Mouse (Mus musculus) heart, postnatal 0 days (tissue): ENCODE results near the gene Hdac4. TPM values are rescaled to one million over a fixed set of nuclear protein-coding genes. Genes with fewer than 3 reads are reported as not detected.

ENCODE experiments used
- ATAC-seq: fragments of 200-750 bp; cut with Nextera tagmentation; 2 replicates; pipeline ENCODE4 v1.8.0; 2017; ENCODE audit warnings: low read depth, moderate number of reproducible peaks, moderate library complexity; ENCODE audit not compliant: insufficient read depth
- DNase-seq: peaks from one replicate; pipeline ENCODE4 v3.0.0-alpha.2; 2016; ENCODE audit warnings: low spot score
- H3K27ac ChIP-seq: fragments of 300-500 bp; sonication (generic); 2 replicates; pipeline ENCODE4 v1.5.1; 2014; ENCODE audit warnings: low read depth, mild to moderate bottlenecking
- H3K27me3 ChIP-seq: fragments of 300-500 bp; sonication (generic); 2 replicates; pipeline ENCODE4 v1.6.1; 2014; ENCODE audit warnings: low read length, mixed read lengths; ENCODE audit not compliant: control insufficient read depth, insufficient read depth
- H3K36me3 ChIP-seq: fragments of 300-500 bp; sonication (generic); replicated peaks from 2 replicates; pipeline ENCODE4 v1.6.1; 2014; ENCODE audit warnings: low read length, mixed read lengths; ENCODE audit not compliant: control insufficient read depth, insufficient read depth
- H3K4me1 ChIP-seq: fragments of 300-500 bp; sonication (generic); 2 replicates; pipeline ENCODE4 v1.6.1; 2014; ENCODE audit warnings: antibody characterized with exemption; ENCODE audit not compliant: control insufficient read depth, insufficient read depth
- H3K4me2 ChIP-seq: fragments of 300-500 bp; sonication (generic); 2 replicates; pipeline ENCODE4 v1.6.1; 2014; ENCODE audit warnings: low read depth, mild to moderate bottlenecking, low read length, moderate library complexity
- H3K4me3 ChIP-seq: fragments of 300-500 bp; sonication (generic); 2 replicates; pipeline ENCODE4 v1.5.1; 2014; ENCODE audit warnings: low read depth, low read length
- H3K9ac ChIP-seq: fragments of 300-500 bp; sonication (generic); replicated peaks from 2 replicates; pipeline ENCODE4 v1.6.1; 2014; ENCODE audit warnings: low read depth, low read length, mixed read lengths
- H3K9me3 ChIP-seq: fragments of 300-500 bp; sonication (generic); replicated peaks from 2 replicates; pipeline ENCODE4 v1.6.1; 2016; ENCODE audit warnings: low read length; ENCODE audit not compliant: control insufficient read depth
- CTCF ChIP-seq: IDR thresholded peaks from 2 replicates; pipeline ENCODE4 v1.5.1; 2016; ENCODE audit warnings: antibody characterized with exemption, control low read depth, low read depth
- EP300 ChIP-seq: IDR thresholded peaks from 2 replicates; pipeline ENCODE4 v1.6.1; 2016; ENCODE audit warnings: antibody characterized with exemption, low read depth
- WGBS: fragments of 180-500 bp; shearing (Covaris S2); extraction: QIAGEN DNeasy Blood & Tissue Kit; methylation state at CpG from one replicate; pipeline ENCODE4 v1.1.7; 2014; 5-methylcytosine and 5-hydroxymethylcytosine counted together
- polyA plus RNA-seq: library from polyadenylated mRNA; unstranded; fragments of >200 nt; fragmentation: Nextera tagmentation; extraction: Ambion mirVana; gene quantifications from 2 replicates; pipeline ENCODE4 v1.2.1, GENCODE M21; 2015
- total RNA-seq: library from RNA; depleted of rRNA; stranded (reverse); fragments of >200 nt; gene quantifications from 2 replicates; pipeline ENCODE4 v1.2.3, GENCODE M21; 2014; ENCODE audit warnings: low replicate concordance

Hdac4 gene
- total and polyA plus RNA-seq, 2 experiments from 2014 or later, result 6.8 to 13.0 TPM

DNA sequence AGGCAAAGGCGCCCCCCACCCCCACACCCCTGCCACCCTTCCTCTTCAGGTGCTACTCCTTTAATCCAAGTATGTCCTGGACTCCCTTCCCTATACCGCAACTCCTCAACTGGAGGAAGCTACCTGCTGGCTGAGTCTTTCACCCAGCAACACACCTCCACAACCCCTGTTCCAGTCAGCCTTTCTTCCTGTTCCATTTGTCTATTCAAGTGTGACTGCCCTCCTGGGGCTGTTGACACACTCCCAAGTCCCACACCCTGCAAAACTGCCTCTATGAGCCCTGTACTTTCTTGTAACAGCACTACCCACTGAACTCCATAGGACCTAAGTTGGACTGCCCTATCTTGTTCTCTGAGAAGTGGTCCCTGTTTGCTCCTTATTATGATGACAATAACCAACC lies 195.3 kb downstream of the Hdac4 start:
- TF ChIP-seq EP300 (no peak), CTCF (no peak)
- no peak overlapping the region for H3K4me2 ChIP-seq
- H3K4me3 ChIP-seq, result no peak overlapping the region
- peaks cover 38% of the 10 kb centered on the region for H3K36me3 ChIP-seq
- no peak overlapping the region for H3K9ac ChIP-seq
- no peaks in the 10 kb centered on the region for H3K4me1 ChIP-seq
- no peaks in the 10 kb centered on the region for H3K27me3 ChIP-seq
- H3K9me3 ChIP-seq, result no peaks in the 10 kb centered on the region
- H3K27ac ChIP-seq, result no peak overlapping the region
- no peak for ATAC-seq
- WGBS, result 94% methylated on average over 2 of the region's 2 CpGs
- DNase-seq, result no peak

DNA sequence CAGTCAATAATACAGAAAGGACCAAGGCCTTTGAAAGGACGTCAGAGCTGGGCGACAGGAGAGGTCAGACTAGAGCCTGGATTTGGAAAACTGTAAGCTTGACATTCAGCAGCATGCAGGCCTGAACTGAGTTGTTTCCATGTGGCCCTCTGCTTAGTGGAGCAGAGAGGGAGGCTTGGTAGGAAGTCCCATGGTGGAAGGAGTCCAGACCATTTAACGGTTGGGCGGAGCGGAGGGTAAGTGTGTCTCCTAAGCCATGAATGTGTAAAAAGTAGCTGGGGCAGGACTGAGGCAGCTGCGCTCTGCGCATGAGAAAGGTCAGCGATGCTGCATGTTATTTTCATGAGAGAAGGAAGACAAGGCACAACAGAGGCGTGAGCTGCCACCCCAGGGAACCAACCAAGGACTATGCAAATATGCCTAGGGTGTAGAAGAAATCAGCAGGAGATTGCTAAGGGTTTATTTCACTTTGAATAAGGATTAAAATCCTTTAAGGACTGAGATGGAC lies 201.8 kb downstream of the Hdac4 start:
- no peak overlapping the region for H3K4me3 ChIP-seq
- H3K27ac ChIP-seq, result no peak overlapping the region
- ATAC-seq (no peak), DNase-seq (no peak)
- H3K4me1 ChIP-seq, result no peaks in the 10 kb centered on the region
- no peak overlapping the region for H3K9ac ChIP-seq
- no peak overlapping the region for H3K4me2 ChIP-seq
- TF ChIP-seq EP300, result no peak
- TF ChIP-seq CTCF, result no peak
- H3K36me3 ChIP-seq, result peaks cover 67% of the 10 kb centered on the region
- WGBS, result 86% methylated on average over 9 of the region's 9 CpGs
- no peaks in the 10 kb centered on the region for H3K9me3 ChIP-seq
- H3K27me3 ChIP-seq, result no peaks in the 10 kb centered on the region

DNA sequence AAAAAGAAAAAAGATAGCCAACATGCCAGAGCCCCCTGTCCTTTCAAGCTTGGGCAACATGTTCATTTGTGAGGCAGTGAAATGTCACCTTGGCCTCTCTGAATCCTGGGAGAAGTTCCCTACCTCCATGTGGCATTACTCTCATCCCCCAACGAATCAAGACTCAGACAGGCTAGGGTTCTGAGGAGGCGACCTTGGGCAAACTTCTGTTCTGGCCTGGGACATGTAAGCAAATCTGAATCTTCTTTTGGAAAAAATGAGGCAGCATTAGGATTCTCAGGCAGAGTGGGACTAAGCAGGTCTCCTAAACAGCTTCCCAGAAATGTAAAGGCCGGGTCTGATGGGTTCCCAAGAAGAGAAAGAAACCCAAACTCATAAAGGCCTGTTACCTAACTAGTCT lies 202.8 kb downstream of the Hdac4 start:
- Histone ChIP-seq H3K4me1 (no peaks in the 10 kb centered on the region), H3K4me3 (no peak overlapping the region), H3K9me3 (no peaks in the 10 kb centered on the region), H3K36me3 (peaks cover 67% of the 10 kb centered on the region), H3K4me2 (no peak overlapping the region), H3K9ac (no peak overlapping the region), H3K27me3 (no peaks in the 10 kb centered on the region), H3K27ac (no peak overlapping the region)
- ATAC-seq (no peak), DNase-seq (no peak)
- no peak for TF ChIP-seq CTCF
- WGBS, result 75% methylated on average over 3 of the region's 3 CpGs

DNA sequence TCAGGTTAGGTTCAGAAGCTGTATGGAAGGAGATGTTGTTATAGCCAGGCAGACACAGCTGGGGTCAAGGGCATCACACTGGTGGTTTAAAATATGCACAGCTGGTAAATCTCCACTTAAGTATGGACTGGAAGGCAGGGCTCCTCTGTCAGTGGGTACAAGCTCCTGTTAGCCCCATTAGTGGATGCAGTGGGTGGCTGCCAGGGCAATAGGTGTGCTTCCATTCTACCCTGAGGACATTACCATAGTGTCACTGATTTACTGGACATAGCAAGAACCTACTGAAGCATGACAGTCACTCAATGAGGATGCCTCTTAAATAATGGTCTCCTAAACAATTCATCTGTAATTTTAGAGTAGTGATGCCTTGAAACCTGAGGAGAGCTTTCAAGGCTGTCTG lies 203.9 kb downstream of the Hdac4 start:
- H3K36me3 ChIP-seq, result peaks cover 75% of the 10 kb centered on the region
- no peak for TF ChIP-seq EP300
- no peak for TF ChIP-seq CTCF

DNA sequence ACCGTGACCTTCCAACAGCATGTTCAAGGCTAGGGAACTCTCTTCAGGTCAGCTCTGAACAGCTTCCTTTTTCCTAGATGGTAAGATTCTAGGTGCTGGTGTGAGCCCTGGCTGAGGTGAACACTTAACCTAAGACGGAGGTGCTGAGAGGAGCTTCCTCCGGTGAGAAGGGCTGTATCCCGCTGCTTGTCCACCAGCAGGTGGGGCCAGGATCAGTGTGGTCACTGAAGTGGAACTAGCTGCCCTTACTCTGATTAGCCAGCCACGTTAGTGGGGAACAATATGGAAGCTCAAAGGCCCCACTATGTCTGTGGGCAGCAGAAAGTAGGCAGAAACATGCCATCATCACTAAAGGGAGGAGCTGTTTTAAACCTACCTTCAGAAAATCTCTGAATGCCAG lies 204.6 kb downstream of the Hdac4 start:
- Histone ChIP-seq H3K4me2 (no peak overlapping the region), H3K27ac (no peak overlapping the region), H3K9ac (no peak overlapping the region), H3K4me1 (no peaks in the 10 kb centered on the region), H3K9me3 (no peaks in the 10 kb centered on the region), H3K4me3 (no peak overlapping the region), H3K27me3 (no peaks in the 10 kb centered on the region), H3K36me3 (peaks cover 78% of the 10 kb centered on the region)
- WGBS, result 84% methylated on average over 5 of the region's 5 CpGs
- DNase-seq, result no peak
- TF ChIP-seq CTCF (no peak; the same call in 1 of the 2 replicates), EP300 (no peak)
- ATAC-seq, result no peak

More for the DNA sequence above, 203.9 kb downstream of the Hdac4 start:
- ATAC-seq (no peak), DNase-seq (no peak)
- Histone ChIP-seq H3K4me1 (no peaks in the 10 kb centered on the region), H3K4me3 (no peak overlapping the region), H3K9ac (no peak overlapping the region), H3K27me3 (no peaks in the 10 kb centered on the region), H3K4me2 (no peak overlapping the region), H3K9me3 (no peaks in the 10 kb centered on the region), H3K27ac (no peak overlapping the region)

DNA sequence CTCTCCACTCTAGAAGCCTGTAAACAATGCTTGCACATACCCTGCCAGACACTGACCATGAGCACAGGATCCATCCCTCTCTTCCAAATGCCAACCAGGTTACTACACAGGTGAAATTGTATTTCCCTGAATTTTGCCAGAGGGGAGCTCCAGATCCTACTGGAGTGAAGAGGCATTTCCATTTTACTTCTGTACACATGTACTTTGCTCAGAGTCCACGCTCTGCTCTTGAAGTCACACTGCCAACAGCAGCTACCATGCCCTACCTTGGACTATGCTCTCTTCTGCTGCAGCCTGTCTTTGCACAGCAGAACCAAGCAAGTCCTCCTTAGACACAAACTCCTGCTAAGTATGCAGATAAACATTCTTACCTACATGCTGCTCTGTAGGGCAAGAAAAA lies 206.6 kb downstream of the Hdac4 start:
- H3K9ac ChIP-seq, result no peak overlapping the region
- H3K9me3 ChIP-seq, result no peaks in the 10 kb centered on the region
- H3K36me3 ChIP-seq, result peaks cover 74% of the 10 kb centered on the region
- no peak overlapping the region for H3K4me2 ChIP-seq
- no peak overlapping the region for H3K27ac ChIP-seq
- no peak overlapping the region for H3K4me3 ChIP-seq
- H3K4me1 ChIP-seq, result no peaks in the 10 kb centered on the region
- 88% methylated on average over 1 of the region's 1 CpGs for WGBS
- no peak for DNase-seq
- TF ChIP-seq EP300, result no peak
- TF ChIP-seq CTCF, result no peak
- H3K27me3 ChIP-seq, result no peaks in the 10 kb centered on the region
- no peak for ATAC-seq
